Comparison of ENCODE assay signal across 8 mouse cellular contexts in the genomic region with DNA sequence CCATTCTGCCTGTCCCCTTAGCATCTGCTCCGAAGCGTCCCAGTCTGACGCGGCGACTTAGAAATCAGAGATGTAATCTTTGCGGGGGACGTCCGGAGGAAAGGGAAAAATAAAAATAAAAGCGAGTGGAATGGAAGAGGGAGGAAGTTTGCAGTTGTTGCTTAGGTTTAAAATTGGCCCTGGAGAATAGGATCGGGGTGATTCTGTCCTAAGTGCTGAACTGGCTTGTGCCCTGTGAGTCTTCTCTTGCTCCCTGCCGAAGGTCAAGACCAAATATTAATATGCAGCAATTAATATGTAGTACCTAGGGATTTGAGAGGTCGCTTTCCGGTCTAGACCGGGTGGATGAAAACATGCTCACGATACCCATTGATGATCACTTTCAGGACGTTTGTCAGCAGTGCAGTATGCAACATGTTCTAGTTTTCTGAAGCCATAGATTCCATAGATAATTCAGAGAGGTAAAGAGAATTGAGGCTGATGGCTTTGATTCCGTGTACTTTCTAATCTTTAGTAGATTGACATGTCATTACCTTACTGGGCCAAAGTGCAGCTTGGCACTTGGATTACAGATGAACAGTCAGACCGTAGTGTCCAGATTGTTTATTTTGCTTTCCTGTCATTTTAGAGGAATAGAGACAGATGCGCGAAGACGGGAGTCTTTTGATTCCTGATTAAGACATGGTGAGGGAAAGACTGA. TPM values are rescaled to one million over a fixed set of nuclear protein-coding genes. Genes with fewer than 3 reads are reported as not detected.
A peak's percentile ranks its signal among the peaks of the same experiment; 100 is the strongest.
DNase-seq lines count a peak whose midpoint lies in the region; ATAC-seq and TF ChIP-seq lines count a peak whose summit lies in the region.

No protein-coding gene starts in this region.

- in situ Hi-C loops in Patski (cut with MboI; ENCODE audit: low pct_unique_long_range_greater_than_20kb) = no loop called here

- no peaks in the 10 kb centered on the region for H3K36me3 ChIP-seq in kidney, embryonic 15.5 days
- H3K36me3 ChIP-seq in heart, embryonic 14.5 days (ENCODE audit: control insufficient read depth, insufficient read depth, low read length) = 0 out of 2 replicates have a peak, but pooled peaks cover 3% of the 10 kb centered on the region
- H3K36me3 ChIP-seq in liver, postnatal 0 days (replicated peaks; ENCODE audit: insufficient read depth, low read length) = no peaks in the 10 kb centered on the region

- H3K4me2 ChIP-seq in kidney, embryonic 15.5 days = peak overlapping the region; percentile 63
- peak overlapping the region; percentile 79 for H3K4me2 ChIP-seq in heart, embryonic 14.5 days (ENCODE audit: low read length)
- peak overlapping the region; percentile 66 for H3K4me2 ChIP-seq in liver, postnatal 0 days (ENCODE audit: low read depth, low read length)

- POLR2A ChIA-PET in Patski (lab: Charles Lee) = interaction anchor here (1.3 kb wide), 1 partner anchor 53 kb away, joined by 3 read pairs; a partner anchor contains a TSS

- no peak for TF ChIP-seq EP300 in liver, postnatal 0 days (IDR thresholded peaks at IDR 0.05; ENCODE audit: low read depth)

- peak overlapping the region; percentile 90 for H3K4me3 ChIP-seq in kidney, embryonic 15.5 days (replicated peaks)
- H3K4me3 ChIP-seq in heart, embryonic 14.5 days (ENCODE audit: control insufficient read depth in 1 of 2, insufficient read depth in 1 of 2, low read depth in 1 of 2, low read length in 2 of 2) = peak overlapping the region; percentile 78 to 91
- H3K4me3 ChIP-seq in liver, postnatal 0 days (ENCODE audit: low read depth, low read length) = peak overlapping the region; percentile 90

- H3K27me3 ChIP-seq in kidney, embryonic 15.5 days = no peaks in the 10 kb centered on the region
- H3K27me3 ChIP-seq in Patski = no peaks in the 10 kb centered on the region
- H3K27me3 ChIP-seq in heart, embryonic 14.5 days (ENCODE audit: control insufficient read depth, insufficient read depth, low read length) = no peaks in the 10 kb centered on the region
- H3K27me3 ChIP-seq in liver, postnatal 0 days (ENCODE audit: insufficient read depth, low read length) = no peaks in the 10 kb centered on the region

- ATAC-seq in kidney, embryonic 15.5 days (replicated peaks; ENCODE audit: low FRiP score) = peak; percentile 1; the same call in 1 of the 2 replicates
- ATAC-seq in Patski = peak; percentile 45
- no peak for ATAC-seq in heart, embryonic 14.5 days (ENCODE audit: insufficient number of reproducible peaks, insufficient read depth, low FRiP score, low read depth)
- ATAC-seq in liver, postnatal 0 days = no peak

- H3K9me3 ChIP-seq in kidney, embryonic 15.5 days (replicated peaks) = no peaks in the 10 kb centered on the region
- H3K9me3 ChIP-seq in heart, embryonic 14.5 days (ENCODE audit: control insufficient read depth, low read length) = no peaks in the 10 kb centered on the region
- H3K9me3 ChIP-seq in liver, postnatal 0 days (ENCODE audit: low read length) = peaks cover 4% of the 10 kb centered on the region

- CTCF ChIA-PET in Patski (lab: Charles Lee) = no interaction called here

- 9% methylated on average over 21 of the region's 21 CpGs for WGBS in kidney, embryonic 15.5 days
- WGBS in heart, embryonic 14.5 days = 5% methylated on average over 21 of the region's 21 CpGs
- 7% methylated on average over 21 of the region's 21 CpGs for WGBS in liver, postnatal 0 days (ENCODE audit: insufficient replicate concordance)

- DNase-seq in kidney, postnatal 14 days = no peak
- no peak for DNase-seq in Patski (ENCODE audit: low read depth, low spot score)
- no peak for DNase-seq in liver, postnatal 0 days
- DNase-seq in adrenal gland, postnatal 4 days (ENCODE audit: low spot score in 2 of 2) = no peak
- DNase-seq in layer of hippocampus, adult 18-20 months (ENCODE audit: low spot score in 2 of 2) = no peak
- no peak for DNase-seq in adrenal gland, postnatal 14 days

- no peak for TF ChIP-seq CTCF in Patski (IDR thresholded peaks at IDR 0.05)
- TF ChIP-seq CTCF in liver, postnatal 0 days (IDR thresholded peaks at IDR 0.05; ENCODE audit: low read depth) = no peak

- peak overlapping the region; percentile 93 for H3K27ac ChIP-seq in kidney, embryonic 15.5 days
- H3K27ac ChIP-seq in heart, embryonic 14.5 days (replicated peaks in 1 of 2; ENCODE audit: control insufficient read depth in 1 of 2, insufficient read depth in 1 of 2, low read depth in 2 of 2, low read length in 2 of 2) = peak overlapping the region; percentile 88 to 93
- peak overlapping the region; percentile 95 for H3K27ac ChIP-seq in liver, postnatal 0 days (ENCODE audit: low read depth)

- H3K4me1 ChIP-seq in kidney, embryonic 15.5 days = peaks cover 14% of the 10 kb centered on the region
- peaks cover 0 to 15% of the 10 kb centered on the region in 2 experiments; a peak in 2 of 4 replicates for H3K4me1 ChIP-seq in heart, embryonic 14.5 days (ENCODE audit: control insufficient read depth in 2 of 2, insufficient read depth in 2 of 2, low read length in 2 of 2)
- peaks cover 24% of the 10 kb centered on the region for H3K4me1 ChIP-seq in liver, postnatal 0 days (ENCODE audit: insufficient read depth)

- H3K9ac ChIP-seq in kidney, embryonic 15.5 days = peak overlapping the region; percentile 85
- peak overlapping the region; percentile 79 for H3K9ac ChIP-seq in heart, embryonic 14.5 days (ENCODE audit: low read length)
- peak overlapping the region; percentile 88 for H3K9ac ChIP-seq in liver, postnatal 0 days (replicated peaks)

RNA-seq across cellular contexts. Expression of a gene that starts 0.7 kb away (rescaled TPM):
- polyA plus RNA-seq in kidney, embryonic 15.5 days (2015; fragmentation: Nextera tagmentation; extraction: Ambion mirVana) = 21.4 and 24.5 TPM in 2 replicates
- 13.8 TPM for polyA plus RNA-seq in Patski (2021)
- 24.9 and 25.9 TPM in 2 replicates for polyA plus RNA-seq in heart, embryonic 14.5 days (2014; fragmentation: Nextera tagmentation; extraction: Ambion mirVana)
- 10.2 and 11.8 TPM in 2 replicates for polyA plus RNA-seq in liver, postnatal 0 days (2015; fragmentation: Nextera tagmentation; extraction: Ambion mirVana)
- 10 to 100 TPM; 23.6 to 24.9 TPM for total RNA-seq in adrenal gland, postnatal 4 days (2021)
- 10 to 100 TPM in 1 of 2 experiments, 1 to 10 TPM in 1; 7.5 to 11.6 TPM for total RNA-seq in layer of hippocampus, adult 18-20 months (2021)
- 25.9 and 27.9 TPM in 2 replicates for total RNA-seq in adrenal gland, postnatal 14 days (2021)

RNA-seq across cellular contexts. Expression of a gene that starts 25.2 kb away (rescaled TPM):
- polyA plus RNA-seq in kidney, embryonic 15.5 days (2015; fragmentation: Nextera tagmentation; extraction: Ambion mirVana) = 4.3 and 4.8 TPM in 2 replicates
- 0.37 TPM for polyA plus RNA-seq in Patski (2021)
- 0.86 and 1.2 TPM in 2 replicates for polyA plus RNA-seq in heart, embryonic 14.5 days (2014; fragmentation: Nextera tagmentation; extraction: Ambion mirVana)
- polyA plus RNA-seq in liver, postnatal 0 days (2015; fragmentation: Nextera tagmentation; extraction: Ambion mirVana) = 0.87 and 1.4 TPM in 2 replicates
- total RNA-seq in adrenal gland, postnatal 4 days (2021) = 1 to 10 TPM; 2.1 to 3.2 TPM
- total RNA-seq in layer of hippocampus, adult 18-20 months (2021) = 1 to 10 TPM; 1.3 to 1.5 TPM
- total RNA-seq in adrenal gland, postnatal 14 days (2021) = 1.5 and 1.9 TPM in 2 replicates

RNA-seq across cellular contexts. Expression of a gene that starts 52.6 kb away (rescaled TPM):
- 10.4 and 12.9 TPM in 2 replicates for polyA plus RNA-seq in kidney, embryonic 15.5 days (2015; fragmentation: Nextera tagmentation; extraction: Ambion mirVana)
- 4.0 TPM for polyA plus RNA-seq in Patski (2021)
- 15.8 and 16.9 TPM in 2 replicates for polyA plus RNA-seq in heart, embryonic 14.5 days (2014; fragmentation: Nextera tagmentation; extraction: Ambion mirVana)
- polyA plus RNA-seq in liver, postnatal 0 days (2015; fragmentation: Nextera tagmentation; extraction: Ambion mirVana) = 6.2 and 6.6 TPM in 2 replicates
- total RNA-seq in adrenal gland, postnatal 4 days (2021) = 1 to 10 TPM; 5.6 to 9.1 TPM
- 1 to 10 TPM; 4.0 to 5.0 TPM for total RNA-seq in layer of hippocampus, adult 18-20 months (2021)
- 4.0 and 5.1 TPM in 2 replicates for total RNA-seq in adrenal gland, postnatal 14 days (2021)

RNA-seq across cellular contexts. Expression of a gene that starts 52.9 kb away (rescaled TPM):
- 7.1 and 7.2 TPM in 2 replicates for polyA plus RNA-seq in kidney, embryonic 15.5 days (2015; fragmentation: Nextera tagmentation; extraction: Ambion mirVana)
- 5.5 TPM for polyA plus RNA-seq in Patski (2021)
- polyA plus RNA-seq in heart, embryonic 14.5 days (2014; fragmentation: Nextera tagmentation; extraction: Ambion mirVana) = 8.4 and 10.3 TPM in 2 replicates
- 3.1 and 4.3 TPM in 2 replicates for polyA plus RNA-seq in liver, postnatal 0 days (2015; fragmentation: Nextera tagmentation; extraction: Ambion mirVana)
- total RNA-seq in adrenal gland, postnatal 4 days (2021) = 10 to 100 TPM in 1 of 2 experiments, 1 to 10 TPM in 1; 9.7 to 10.4 TPM
- 10 to 100 TPM; 17.7 to 21.9 TPM for total RNA-seq in layer of hippocampus, adult 18-20 months (2021)
- 6.8 and 8.1 TPM in 2 replicates for total RNA-seq in adrenal gland, postnatal 14 days (2021)

Comparison
In these comparisons a context has a peak if more than half of its experiments do, and no peak if none do; other contexts are left out.
1. ATAC-seq: peak in kidney, embryonic 15.5 days (single experiment) and Patski (single experiment); none in heart, embryonic 14.5 days (single experiment) and liver, postnatal 0 days (single experiment).
2. Peak in every context shown above with its lines, with median percentiles within 50 percentile points of each other: H3K27ac ChIP-seq, H3K4me2 ChIP-seq, H3K4me3 ChIP-seq and H3K9ac ChIP-seq.